Mouse (Mus musculus) intestine, postnatal 0 days (tissue): ENCODE measurements at regions not wholly inside any gene's neighbourhood (a gene's known extent, or its start where the extent isn't known, plus 50 kb on each side); places are given as distances from the start of the nearest gene placed in this dataset.

ENCODE experiments used
- ATAC-seq: fragments of 200-750 bp; cut with Nextera tagmentation; 2 replicates; pipeline ENCODE4 v1.8.0; 2017; ENCODE audit warnings: mild to moderate bottlenecking, moderate TSS enrichment, moderate library complexity
- H3K27ac ChIP-seq: fragments of 300-500 bp; sonication (generic); 2 replicates; pipeline ENCODE4 v1.5.1; 2014; ENCODE audit warnings: mild to moderate bottlenecking, low read depth, low read length, moderate library complexity
- H3K27me3 ChIP-seq: fragments of 300-500 bp; sonication (generic); replicated peaks from 2 replicates; pipeline ENCODE4 v1.6.1; 2014; ENCODE audit warnings: low read length, mixed read lengths; ENCODE audit not compliant: control insufficient read depth, insufficient read depth
- H3K36me3 ChIP-seq: fragments of 300-500 bp; sonication (generic); 2 replicates; pipeline ENCODE4 v1.6.1; 2014; ENCODE audit warnings: mild to moderate bottlenecking, moderate library complexity; ENCODE audit not compliant: control insufficient read depth, insufficient read depth
- H3K4me1 ChIP-seq: fragments of 300-500 bp; sonication (generic); replicated peaks from 2 replicates; pipeline ENCODE4 v1.6.1; 2014; ENCODE audit warnings: antibody characterized with exemption, low read length, mixed read lengths; ENCODE audit not compliant: control insufficient read depth, insufficient read depth
- H3K4me2 ChIP-seq: fragments of 300-500 bp; sonication (generic); replicated peaks from 2 replicates; pipeline ENCODE4 v1.6.1; 2014; ENCODE audit warnings: low read depth, mild to moderate bottlenecking, moderate library complexity
- H3K4me3 ChIP-seq: fragments of 300-500 bp; sonication (generic); 2 replicates; pipeline ENCODE4 v1.5.1; 2014; ENCODE audit warnings: low read depth, low read length
- H3K9ac ChIP-seq: fragments of 300-500 bp; sonication (generic); 2 replicates; pipeline ENCODE4 v1.6.1; 2014; ENCODE audit warnings: mild to moderate bottlenecking, low read depth, low read length
- H3K9me3 ChIP-seq: fragments of 300-500 bp; sonication (generic); 2 replicates; pipeline ENCODE4 v1.6.1; 2016; ENCODE audit warnings: mixed run types; ENCODE audit not compliant: control insufficient read depth
- CTCF ChIP-seq: sonication (generic); IDR thresholded peaks from 2 replicates; pipeline ENCODE4 v1.5.1; 2016; ENCODE audit warnings: low read depth, mild to moderate bottlenecking, control low read depth, antibody characterized with exemption, moderate library complexity
- WGBS: fragments of 180-500 bp; shearing (Covaris S2); extraction: QIAGEN DNeasy Blood & Tissue Kit; methylation state at CpG from one replicate; pipeline ENCODE4 v1.1.7; 2014; 5-methylcytosine and 5-hydroxymethylcytosine counted together

DNA sequence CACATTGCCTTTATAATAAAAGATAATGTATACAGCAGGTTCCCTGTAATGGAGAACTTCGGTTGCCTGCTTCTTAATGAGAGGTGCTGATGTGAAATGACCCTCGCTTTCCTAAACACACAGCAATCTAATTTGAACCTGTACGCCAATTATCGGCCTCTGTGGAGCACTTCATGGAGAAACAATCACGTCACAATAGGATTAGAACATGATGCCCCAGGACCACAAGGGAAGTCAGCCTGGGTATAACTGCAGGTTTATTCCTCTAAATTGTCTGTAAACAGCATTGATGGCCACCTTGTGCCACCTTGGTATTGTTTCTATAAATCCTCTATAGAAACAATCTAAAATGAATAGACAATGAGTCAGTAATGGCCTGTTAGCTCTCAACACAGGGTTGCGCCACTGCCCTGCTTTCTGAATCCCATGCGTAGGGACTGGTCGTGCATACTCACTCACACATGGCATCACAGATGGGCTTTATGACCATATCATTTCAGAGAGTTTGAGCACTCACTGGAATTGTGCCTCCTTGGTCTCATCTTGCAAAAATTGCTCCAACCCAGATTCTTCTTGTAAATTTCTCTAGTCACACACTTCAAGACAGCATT, 179.9 kb upstream of the Rnf219 start:
- no peak overlapping the region for H3K27ac ChIP-seq
- 86% methylated on average over 8 of the region's 8 CpGs for WGBS
- H3K9ac ChIP-seq = no peak overlapping the region
- no peaks in the 10 kb centered on the region for H3K36me3 ChIP-seq
- H3K9me3 ChIP-seq = no peaks in the 10 kb centered on the region
- H3K4me2 ChIP-seq = no peak overlapping the region
- H3K4me1 ChIP-seq = no peaks in the 10 kb centered on the region
- H3K27me3 ChIP-seq = no peaks in the 10 kb centered on the region
- no peak for ATAC-seq
- H3K4me3 ChIP-seq = no peak overlapping the region
- TF ChIP-seq CTCF = no peak

DNA sequence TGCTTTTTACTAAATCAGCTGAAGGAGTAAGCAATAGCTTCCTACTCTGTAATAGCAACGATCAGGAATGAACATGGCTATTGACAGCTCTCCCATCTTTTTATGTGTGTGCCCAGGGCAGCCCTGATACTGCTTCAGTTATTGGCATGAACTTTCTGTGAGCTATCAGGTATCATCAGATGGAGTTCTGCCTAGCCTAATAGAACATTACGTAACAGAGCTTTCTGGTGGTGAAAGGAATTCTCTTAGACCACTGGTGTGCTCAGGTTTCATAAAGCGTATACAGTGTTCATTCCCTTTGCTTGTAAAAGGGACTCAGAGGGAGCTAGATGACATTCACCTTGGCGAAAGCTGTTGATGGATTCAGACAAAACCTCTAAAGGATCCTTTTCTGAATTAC, 176.5 kb upstream of the Rnf219 start:
- no peak overlapping the region for H3K4me2 ChIP-seq
- no peaks in the 10 kb centered on the region for H3K4me1 ChIP-seq
- no peaks in the 10 kb centered on the region for H3K36me3 ChIP-seq
- no peak overlapping the region for H3K9ac ChIP-seq
- no peak for ATAC-seq
- no peak overlapping the region for H3K4me3 ChIP-seq
- H3K27ac ChIP-seq = no peak overlapping the region
- H3K9me3 ChIP-seq = no peaks in the 10 kb centered on the region
- WGBS = 83% methylated on average over 4 of the region's 4 CpGs
- TF ChIP-seq CTCF = no peak
- H3K27me3 ChIP-seq = no peaks in the 10 kb centered on the region

DNA sequence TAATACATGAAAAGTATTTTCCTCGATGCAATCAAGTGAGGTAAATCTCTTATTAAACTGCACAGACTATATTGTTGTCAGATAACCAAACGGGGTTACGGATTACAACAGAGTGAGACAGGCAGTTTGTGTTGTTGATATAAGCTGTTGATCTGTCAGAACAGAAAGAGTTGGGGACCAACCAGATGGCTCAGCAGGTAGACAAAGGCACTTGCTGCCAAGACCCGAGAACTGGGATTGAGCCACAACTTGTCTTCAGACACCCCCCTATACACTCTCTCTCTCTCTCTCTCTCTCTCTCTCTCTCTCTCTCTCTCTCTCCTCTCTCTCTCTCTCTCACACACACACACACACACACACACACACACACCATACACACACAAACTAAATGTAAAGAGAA, 172.7 kb upstream of the Rnf219 start:
- Histone ChIP-seq H3K9me3 (no peaks in the 10 kb centered on the region), H3K4me3 (no peak overlapping the region), H3K4me2 (no peak overlapping the region), H3K4me1 (no peaks in the 10 kb centered on the region), H3K36me3 (no peaks in the 10 kb centered on the region), H3K27ac (no peak overlapping the region), H3K9ac (no peak overlapping the region), H3K27me3 (no peaks in the 10 kb centered on the region)
- WGBS = 80% methylated on average over 4 of the region's 4 CpGs
- no peak for TF ChIP-seq CTCF
- no peak for ATAC-seq

DNA sequence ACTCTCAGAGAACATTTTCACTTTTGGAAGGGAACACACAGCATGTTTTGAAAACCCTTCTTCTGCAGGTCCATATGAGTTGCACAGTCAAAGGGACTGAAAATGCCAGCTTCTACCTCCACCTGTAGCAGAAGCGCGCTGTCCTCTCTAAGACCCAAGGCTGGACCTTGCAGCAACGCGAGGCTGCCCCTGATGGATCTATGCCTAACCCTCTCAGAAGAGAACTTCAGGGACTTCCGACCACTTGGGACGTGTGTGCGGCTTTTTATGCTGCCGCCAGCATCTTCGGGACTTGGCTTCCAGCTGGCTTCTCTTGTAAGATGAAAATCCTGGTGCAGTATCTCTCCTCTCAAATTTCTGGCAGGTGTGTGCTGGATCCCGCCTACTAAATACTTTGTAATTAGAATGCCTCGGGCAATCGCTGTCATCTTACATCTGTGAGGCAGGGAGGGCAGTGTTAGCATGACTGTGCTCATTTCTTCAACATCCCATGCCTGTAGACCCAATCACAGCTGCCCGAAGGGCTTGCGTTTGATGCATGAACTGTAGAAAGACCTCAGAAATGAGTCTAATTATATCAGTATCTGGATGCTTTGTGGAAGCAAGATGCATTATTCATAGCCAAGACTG, 171.8 kb upstream of the Rnf219 start:
- Histone ChIP-seq H3K4me2 (no peak overlapping the region), H3K9ac (no peak overlapping the region), H3K4me1 (no peaks in the 10 kb centered on the region), H3K36me3 (no peaks in the 10 kb centered on the region), H3K27me3 (no peaks in the 10 kb centered on the region), H3K9me3 (no peaks in the 10 kb centered on the region), H3K27ac (no peak overlapping the region), H3K4me3 (no peak overlapping the region)
- no peak for TF ChIP-seq CTCF
- no peak for ATAC-seq
- WGBS = 83% methylated on average over 14 of the region's 14 CpGs

DNA sequence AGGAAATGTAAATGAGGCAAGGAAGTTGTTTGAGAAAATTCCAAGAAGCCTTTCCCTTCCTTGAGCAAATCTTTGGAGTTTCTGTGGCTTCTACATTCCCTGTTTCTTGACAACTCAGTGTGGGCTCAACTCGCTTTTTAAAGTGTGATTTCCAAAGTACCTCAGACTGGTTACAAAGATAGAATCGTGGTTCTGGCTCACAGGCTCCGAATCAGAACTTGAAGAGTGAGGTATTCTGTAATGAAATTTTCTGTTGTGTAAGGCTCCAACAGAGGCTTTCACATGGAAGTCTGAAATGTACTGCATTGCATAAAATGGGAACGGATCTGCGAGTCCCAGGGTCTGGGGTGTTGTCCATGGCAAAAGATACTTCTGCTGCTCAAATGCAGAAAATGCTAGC, 170.2 kb upstream of the Rnf219 start:
- Histone ChIP-seq H3K9ac (no peak overlapping the region), H3K4me2 (no peak overlapping the region), H3K9me3 (no peaks in the 10 kb centered on the region), H3K4me3 (no peak overlapping the region), H3K27ac (no peak overlapping the region), H3K27me3 (no peaks in the 10 kb centered on the region), H3K4me1 (no peaks in the 10 kb centered on the region), H3K36me3 (no peaks in the 10 kb centered on the region)
- WGBS = 92% methylated on average over 5 of the region's 5 CpGs
- no peak for ATAC-seq
- no peak for TF ChIP-seq CTCF

DNA sequence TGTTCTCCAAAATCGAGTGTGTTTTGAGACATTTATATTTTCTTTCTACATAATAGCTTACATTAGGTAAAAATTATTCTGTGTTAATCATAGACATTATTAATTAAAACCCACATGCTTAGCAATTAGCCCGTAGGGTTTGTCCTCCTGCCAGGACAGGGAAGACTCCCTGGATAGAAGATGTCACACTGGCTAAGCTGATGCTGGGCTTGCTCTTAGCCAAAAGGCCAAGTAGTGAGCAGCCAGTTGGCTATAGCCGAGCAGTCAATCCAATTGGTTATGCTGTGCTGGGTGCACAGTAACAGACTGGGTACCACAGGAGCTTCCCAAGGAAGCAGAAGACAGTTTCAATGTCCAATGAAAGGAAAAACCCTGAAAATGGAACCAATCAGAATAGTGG, 166.0 kb upstream of the Rnf219 start:
- WGBS = 85% methylated on average over 3 of the region's 3 CpGs
- Histone ChIP-seq H3K4me2 (no peak overlapping the region), H3K4me3 (no peak overlapping the region), H3K36me3 (no peaks in the 10 kb centered on the region), H3K9me3 (no peaks in the 10 kb centered on the region), H3K4me1 (no peaks in the 10 kb centered on the region), H3K27me3 (no peaks in the 10 kb centered on the region), H3K9ac (no peak overlapping the region), H3K27ac (no peak overlapping the region)
- no peak for ATAC-seq
- TF ChIP-seq CTCF = no peak
